8 mouse cellular contexts compared by ENCODE assay signal in genomic region chr1:155812581-155813499, GRCm38 (mm10). TPM values are rescaled to one million over a fixed set of nuclear protein-coding genes. Genes with fewer than 3 reads are reported as not detected.
A peak's percentile ranks its signal among the peaks of the same experiment; 100 is the strongest.
DNase-seq lines count a peak whose midpoint lies in the region; ATAC-seq lines count a peak whose summit lies in the region.

Gene Qsox1 (minus strand): TSS chr1:155812889.

- no peaks in the 10 kb centered on the region for H3K9me3 ChIP-seq in hindbrain, embryonic 15.5 days

- no peaks in the 10 kb centered on the region for H3K27me3 ChIP-seq in hindbrain, embryonic 15.5 days

- H3K4me3 ChIP-seq in hindbrain, embryonic 15.5 days: peak within 1 kb of the TSS; percentile 87

- peak; percentile 96 for ATAC-seq in hindbrain, embryonic 15.5 days (ENCODE audit: low FRiP score, low read depth)

- H3K36me3 ChIP-seq in hindbrain, embryonic 15.5 days: no peaks in the 10 kb centered on the region

- peak within 1 kb of the TSS; percentile 73 for H3K27ac ChIP-seq in hindbrain, embryonic 15.5 days (replicated peaks)

- DNase-seq in R1 (ENCODE audit: low read depth, low spot score): peak; percentile 90
- peak; percentile 74 to 82 for DNase-seq in cerebellum, postnatal 25 days
- peak; percentile 80 for DNase-seq in frontal cortex, postnatal 36 days (ENCODE audit: low spot score in 2 of 2)
- DNase-seq in left cerebral cortex, adult 11 months (ENCODE audit: low spot score): peak; percentile 65
- DNase-seq in lung, postnatal 4 days: peak; percentile 90
- peak; percentile 71 for DNase-seq in retina, postnatal 7 days (ENCODE audit: low read depth, low spot score)
- DNase-seq in urinary bladder, adult 2 months (ENCODE audit: low spot score): peak; percentile 79

- H3K9ac ChIP-seq in hindbrain, embryonic 15.5 days: peak within 1 kb of the TSS; percentile 78

- peak within 1 kb of the TSS; percentile 70 for H3K4me2 ChIP-seq in hindbrain, embryonic 15.5 days

- under 1% methylated on average over 66 of the region's 67 CpGs for WGBS in hindbrain, embryonic 15.5 days

- peaks cover 34% of the 10 kb centered on the region for H3K4me1 ChIP-seq in hindbrain, embryonic 15.5 days (replicated peaks)

RNA-seq across cellular contexts. Expression of gene Qsox1, which starts in this region (rescaled TPM):
- 20.1 and 21.5 TPM in 2 replicates for polyA plus RNA-seq in hindbrain, embryonic 15.5 days (2015; fragmentation: Nextera tagmentation; extraction: Ambion mirVana)
- polyA plus RNA-seq in urinary bladder, adult 2 months (2012; rRNA removed): 163 and 166 TPM in 2 replicates

Comparison
In these comparisons a context has a peak if more than half of its experiments do, and no peak if none do; other contexts are left out.
1. Peak in every context shown above with its lines: DNase-seq, ATAC-seq, H3K4me3 ChIP-seq and H3K27ac ChIP-seq.